Mouse (Mus musculus): ENCODE measurements at regions not wholly inside any gene's neighbourhood (a gene's known extent, or its start where the extent isn't known, plus 50 kb on each side); places are given as distances from the start of the nearest gene placed in this dataset.

GRCm38 (mm10) chr13:6487837-6488236, 60.1 kb upstream of the Pitrm1 start:
- no peak overlapping the region for H3K4me3 ChIP-seq
- no peak overlapping the region for H3K4me2 ChIP-seq (ENCODE audit: low read depth)
- no peaks in the 10 kb centered on the region for H3K36me3 ChIP-seq (ENCODE audit: control insufficient read depth, insufficient read depth)
- TF ChIP-seq POLR2A (IDR thresholded peaks at IDR 0.05; ENCODE audit: insufficient read length, low read depth) = no peak
- TF ChIP-seq POLR2AphosphoS2 (IDR thresholded peaks at IDR 0.05; ENCODE audit: insufficient read length, low read depth) = no peak
- H3K27me3 ChIP-seq (ENCODE audit: control insufficient read depth, insufficient read depth, insufficient read length) = no peaks in the 10 kb centered on the region
- no peaks in the 10 kb centered on the region for H3K79me2 ChIP-seq (ENCODE audit: control insufficient read depth, insufficient read depth)
- H3ac ChIP-seq (ENCODE audit: control insufficient read depth, insufficient read length) = no peak overlapping the region

- H3K4me2 ChIP-seq (ENCODE audit: low read depth) = no peak overlapping the region
- no peak overlapping the region for H3ac ChIP-seq (ENCODE audit: control insufficient read depth, insufficient read length)
- H3K4me3 ChIP-seq = no peak overlapping the region
- no peaks in the 10 kb centered on the region for H3K36me3 ChIP-seq (ENCODE audit: control insufficient read depth, insufficient read depth)
- H3K79me2 ChIP-seq (ENCODE audit: control insufficient read depth, insufficient read depth) = no peaks in the 10 kb centered on the region
- no peaks in the 10 kb centered on the region for H3K27me3 ChIP-seq (ENCODE audit: control insufficient read depth, insufficient read depth, insufficient read length)
- no peak for TF ChIP-seq TCF12 (IDR thresholded peaks at IDR 0.05; ENCODE audit: insufficient read depth, poor library complexity, severe bottlenecking)
- no peak for TF ChIP-seq POLR2A (IDR thresholded peaks at IDR 0.05; ENCODE audit: insufficient read length, low read depth)
- TF ChIP-seq MYOG (IDR thresholded peaks at IDR 0.05; ENCODE audit: control insufficient read depth in 1 of 3, insufficient read depth in 1 of 3, insufficient read length in 2 of 3, low read depth in 2 of 3) = no peak
- TF ChIP-seq SRF (IDR thresholded peaks at IDR 0.05; ENCODE audit: control insufficient read depth, insufficient read length, low read depth) = no peak
- TF ChIP-seq MAX (IDR thresholded peaks at IDR 0.05; ENCODE audit: low read depth) = no peak
- no peak for TF ChIP-seq TCF3 (IDR thresholded peaks at IDR 0.05; ENCODE audit: insufficient read length, low read depth)
- no peak for TF ChIP-seq USF1 (IDR thresholded peaks at IDR 0.05; ENCODE audit: low read depth)
- TF ChIP-seq POLR2AphosphoS2 (IDR thresholded peaks at IDR 0.05; ENCODE audit: insufficient read length, low read depth) = no peak
- TF ChIP-seq REST (IDR thresholded peaks at IDR 0.05; ENCODE audit: insufficient read depth, insufficient read length) = no peak
- TF ChIP-seq CEBPB (IDR thresholded peaks at IDR 0.05; ENCODE audit: insufficient read depth, poor library complexity, severe bottlenecking) = no peak
- no peak for TF ChIP-seq MYOD1 (IDR thresholded peaks at IDR 0.05; ENCODE audit: control insufficient read depth in 1 of 3, insufficient read length in 2 of 3, low read depth in 2 of 3)
- no peak for TF ChIP-seq E2F4 (IDR thresholded peaks at IDR 0.05; ENCODE audit: insufficient read depth)
These were observed 54.9 kb upstream of the Pitrm1 start for GRCm38 (mm10) chr13:6492916-6493619.

Data from myocyte (in vitro differentiated cells).